Mouse (Mus musculus) embryonic facial prominence, embryonic 13.5 days (tissue): ENCODE data around the gene Rpa1. TPM values are rescaled to one million over a fixed set of nuclear protein-coding genes. Genes with fewer than 3 reads are reported as not detected.
A peak's percentile ranks its signal among the peaks of the same experiment; 100 is the strongest.
"Not testable (repeated sequence)": the region's sequence is repeated elsewhere in the genome, so short reads cannot be mapped to it uniquely, and the experiment has no call there.

ENCODE experiments used
- ATAC-seq: fragments of 200-750 bp; cut with Nextera tagmentation; 2 replicates; pipeline ENCODE4 v1.8.0; 2017; ENCODE audit warnings: low read depth; ENCODE audit not compliant: insufficient number of reproducible peaks, insufficient read depth, low FRiP score, low TSS enrichment
- H3K27ac ChIP-seq: fragments of 300-500 bp; sonication (generic); 2 replicates; pipeline ENCODE4 v1.5.1; 2015; ENCODE audit warnings: moderate library complexity, mild to moderate bottlenecking, inconsistent platforms
- H3K27me3 ChIP-seq: fragments of 300-500 bp; sonication (generic); 2 replicates; pipeline ENCODE4 v1.6.1; 2015; ENCODE audit warnings: mild to moderate bottlenecking, inconsistent platforms
- H3K36me3 ChIP-seq: fragments of 300-500 bp; sonication (generic); 2 replicates; pipeline ENCODE4 v1.6.1; 2015; ENCODE audit warnings: mild to moderate bottlenecking, inconsistent platforms
- H3K4me1 ChIP-seq: fragments of 300-500 bp; sonication (generic); 2 replicates; pipeline ENCODE4 v1.6.1; 2015; ENCODE audit warnings: inconsistent platforms
- H3K4me2 ChIP-seq: fragments of 300-500 bp; sonication (generic); 2 replicates; pipeline ENCODE4 v1.6.1; 2015; ENCODE audit warnings: moderate library complexity, mild to moderate bottlenecking, inconsistent platforms
- H3K4me3 ChIP-seq: fragments of 300-500 bp; sonication (generic); 2 replicates; pipeline ENCODE4 v1.5.1; 2015; ENCODE audit warnings: mild to moderate bottlenecking, inconsistent platforms
- H3K9ac ChIP-seq: fragments of 300-500 bp; sonication (generic); 2 replicates; pipeline ENCODE4 v1.6.1; 2015; ENCODE audit warnings: mild to moderate bottlenecking, inconsistent platforms
- H3K9me3 ChIP-seq: fragments of 300-500 bp; sonication (generic); 2 replicates; pipeline ENCODE4 v1.6.1; 2016; ENCODE audit warnings: inconsistent platforms
- WGBS: fragments of 180-500 bp; shearing (Covaris S2); methylation state at CpG from one replicate; pipeline ENCODE4 v1.1.7; 2015; ENCODE audit warnings: mixed read lengths; 5-methylcytosine and 5-hydroxymethylcytosine counted together
- polyA plus RNA-seq: library from polyadenylated mRNA; unstranded; fragments of >200 nt; fragmentation: Nextera tagmentation; extraction: Ambion mirVana; gene quantifications from 2 replicates; pipeline ENCODE4 v1.2.1, GENCODE M21; 2015

The Rpa1 gene
- polyA plus RNA-seq, 1 experiment from 2014 or later = 120 TPM

GRCm38 (mm10) chr11:75294862-75295261 lies 53.3 kb downstream of the Rpa1 start:
- H3K36me3 ChIP-seq = peaks cover 8% of the 10 kb centered on the region
- no peak overlapping the region for H3K27ac ChIP-seq
- 77% methylated on average over 9 of the region's 9 CpGs for WGBS
- H3K27me3 ChIP-seq = peaks cover 42% of the 10 kb centered on the region
- H3K4me3 ChIP-seq = no peak overlapping the region
- no peaks in the 10 kb centered on the region for H3K9me3 ChIP-seq
- H3K9ac ChIP-seq = no peak overlapping the region
- no peak for ATAC-seq
- no peak overlapping the region for H3K4me2 ChIP-seq
- H3K4me1 ChIP-seq = peaks cover 41% of the 10 kb centered on the region

DNA sequence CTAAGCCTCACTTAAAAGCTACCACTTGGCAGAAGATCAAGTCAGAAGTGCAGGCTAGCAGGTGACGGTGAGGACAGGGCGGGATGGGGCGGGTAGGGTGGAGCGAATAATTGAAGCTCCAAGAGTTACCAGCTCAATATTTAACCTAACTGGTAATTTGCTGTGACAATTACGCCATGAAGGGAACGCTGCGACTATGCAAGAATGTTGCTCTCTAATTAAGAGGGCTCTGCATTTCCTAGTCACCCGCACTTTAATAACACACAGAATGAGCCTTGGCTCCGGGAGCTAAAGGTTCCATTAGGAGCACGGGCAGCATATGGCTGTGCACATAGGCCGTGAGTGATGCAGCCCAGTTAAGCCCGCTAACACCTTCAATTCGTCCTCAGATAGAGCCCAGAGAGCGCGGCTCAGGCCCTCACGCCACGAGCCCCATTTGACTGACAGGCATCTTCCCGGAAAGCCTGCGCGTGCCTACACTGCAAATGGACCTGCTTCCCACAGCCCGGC lies 54.2 kb downstream of the Rpa1 start:
- no peak overlapping the region for H3K4me2 ChIP-seq
- ATAC-seq = no peak
- H3K27me3 ChIP-seq = peaks cover 42% of the 10 kb centered on the region
- WGBS = 48% methylated on average over 21 of the region's 21 CpGs
- H3K36me3 ChIP-seq = no peaks in the 10 kb centered on the region
- no peak overlapping the region for H3K9ac ChIP-seq
- H3K4me1 ChIP-seq = peaks cover 46% of the 10 kb centered on the region
- H3K4me3 ChIP-seq = no peak overlapping the region
- H3K27ac ChIP-seq = no peak overlapping the region
- no peaks in the 10 kb centered on the region for H3K9me3 ChIP-seq

GRCm38 (mm10) chr11:75292281-75292680 lies 55.8 kb downstream of the Rpa1 start:
- 78% methylated on average over 7 of the region's 7 CpGs for WGBS
- H3K4me2 ChIP-seq = 0 out of 2 replicates have a peak overlapping the region, but pooled peaks have one; percentile 50
- no peak overlapping the region for H3K4me3 ChIP-seq
- ATAC-seq = no peak
- no peaks in the 10 kb centered on the region for H3K36me3 ChIP-seq
- no peak overlapping the region for H3K9ac ChIP-seq
- H3K27me3 ChIP-seq = peaks cover 42% of the 10 kb centered on the region
- H3K4me1 ChIP-seq = peaks cover 47% of the 10 kb centered on the region
- H3K9me3 ChIP-seq = no peaks in the 10 kb centered on the region
- H3K27ac ChIP-seq = no peak overlapping the region

GRCm38 (mm10) chr11:75291389-75292215 lies 56.5 kb downstream of the Rpa1 start:
- Histone ChIP-seq H3K9ac (peak overlapping the region; percentile 40), H3K27me3 (peaks cover 42% of the 10 kb centered on the region), H3K9me3 (no peaks in the 10 kb centered on the region), H3K4me1 (peaks cover 47% of the 10 kb centered on the region), H3K27ac (no peak overlapping the region), H3K36me3 (no peaks in the 10 kb centered on the region), H3K4me3 (peak overlapping the region; percentile 22), H3K4me2 (peak overlapping the region; percentile 50)
- ATAC-seq = no peak
- WGBS = 20% methylated on average over 25 of the region's 25 CpGs

DNA sequence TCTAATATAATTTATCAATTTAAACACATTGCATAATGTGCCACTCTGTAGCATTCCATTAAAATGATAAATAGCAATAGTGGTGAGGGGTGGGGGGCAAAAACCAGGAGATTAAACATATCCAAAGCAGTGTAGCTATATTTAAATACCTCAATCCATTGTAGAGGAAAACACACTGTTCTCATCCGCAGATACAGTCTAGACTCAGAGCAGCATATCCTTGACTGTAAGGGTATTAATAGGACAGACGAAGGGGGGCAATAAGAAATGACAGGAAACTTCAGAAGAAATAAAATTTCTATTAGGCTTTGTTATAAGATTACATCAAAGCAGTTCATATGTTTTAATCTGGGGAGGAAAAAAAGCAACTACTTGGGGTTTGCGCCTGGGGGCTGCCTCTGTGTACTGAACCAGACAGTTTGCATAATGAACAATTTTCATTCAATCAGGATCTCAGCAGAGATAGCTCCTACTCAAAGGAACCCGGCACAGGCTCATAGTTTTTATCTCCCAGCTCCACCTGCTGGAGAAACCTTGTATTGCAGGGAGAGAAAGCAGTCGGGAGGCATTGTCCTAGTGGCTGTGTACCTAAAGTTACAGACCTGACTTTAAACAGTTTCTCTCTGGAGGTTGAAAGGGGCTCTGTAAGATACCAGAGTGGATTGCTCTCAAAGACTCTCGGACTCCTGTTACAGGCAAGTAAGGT lies 57.4 kb downstream of the Rpa1 start:
- H3K4me3 ChIP-seq = peak overlapping the region; percentile 22
- H3K4me2 ChIP-seq = peak overlapping the region; percentile 50
- peaks cover 47% of the 10 kb centered on the region for H3K4me1 ChIP-seq
- H3K27ac ChIP-seq = no peak overlapping the region; the same call in 1 of the 2 replicates
- H3K9me3 ChIP-seq = no peaks in the 10 kb centered on the region
- 14% methylated on average over 6 of the region's 6 CpGs for WGBS
- H3K27me3 ChIP-seq = peaks cover 42% of the 10 kb centered on the region
- H3K36me3 ChIP-seq = no peaks in the 10 kb centered on the region
- 0 out of 2 replicates have a peak, but pooled peaks have one; percentile 67 for ATAC-seq
- H3K9ac ChIP-seq = peak overlapping the region; percentile 40; the same call in 1 of the 2 replicates

GRCm38 (mm10) chr11:75289120-75289519 lies 59.0 kb downstream of the Rpa1 start:
- Histone ChIP-seq H3K4me1 (peaks cover 44% of the 10 kb centered on the region), H3K36me3 (no peaks in the 10 kb centered on the region), H3K9me3 (no peaks in the 10 kb centered on the region), H3K4me2 (no peak overlapping the region), H3K27me3 (peaks cover 32% of the 10 kb centered on the region), H3K27ac (peak overlapping the region; percentile 60), H3K9ac (no peak overlapping the region), H3K4me3 (no peak overlapping the region)
- ATAC-seq = no peak
- 58% methylated on average over 2 of the region's 2 CpGs for WGBS

- Histone ChIP-seq H3K36me3 (no peaks in the 10 kb centered on the region), H3K27ac (no peak overlapping the region), H3K4me1 (peaks cover 40% of the 10 kb centered on the region), H3K4me2 (no peak overlapping the region), H3K4me3 (no peak overlapping the region), H3K9me3 (no peaks in the 10 kb centered on the region), H3K9ac (no peak overlapping the region), H3K27me3 (peaks cover 28% of the 10 kb centered on the region)
- ATAC-seq = no peak
- WGBS = 85% methylated on average over 8 of the region's 8 CpGs
Measured at GRCm38 (mm10) chr11:75288517-75288916, 59.6 kb downstream of the Rpa1 start.

- Histone ChIP-seq H3K4me2 (no peak overlapping the region), H3K9ac (no peak overlapping the region), H3K27me3 (peaks cover 28% of the 10 kb centered on the region), H3K36me3 (no peaks in the 10 kb centered on the region), H3K27ac (no peak overlapping the region), H3K4me1 (peaks cover 42% of the 10 kb centered on the region), H3K4me3 (no peak overlapping the region), H3K9me3 (no peaks in the 10 kb centered on the region)
- ATAC-seq = no peak
- WGBS = 64% methylated on average over 10 of the region's 10 CpGs
Measured at GRCm38 (mm10) chr11:75287940-75288339, 60.2 kb downstream of the Rpa1 start.

DNA sequence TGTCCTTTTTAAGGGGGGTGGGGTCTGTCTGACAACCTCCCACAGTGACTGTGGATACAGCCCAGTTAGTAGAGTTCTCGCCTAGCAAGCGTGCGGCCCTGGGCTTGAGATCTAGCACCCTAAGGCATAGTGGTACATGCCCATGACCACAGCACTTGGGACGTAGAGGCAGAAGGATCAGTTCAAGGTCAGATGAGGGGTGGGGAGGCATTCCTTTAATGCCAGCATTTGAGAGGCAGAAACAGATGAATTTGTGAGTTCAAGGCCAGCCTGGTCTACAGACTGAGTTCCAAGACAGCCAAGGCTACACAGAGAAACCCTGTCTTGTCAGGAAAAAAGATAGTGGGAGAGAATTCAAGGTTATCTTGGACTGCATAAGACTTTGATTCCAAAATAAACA lies 61.3 kb downstream of the Rpa1 start:
- H3K4me1 ChIP-seq = peaks cover 45% of the 10 kb centered on the region
- H3K36me3 ChIP-seq = no peaks in the 10 kb centered on the region
- no peak overlapping the region for H3K9ac ChIP-seq
- no peak overlapping the region for H3K4me3 ChIP-seq
- no peaks in the 10 kb centered on the region for H3K9me3 ChIP-seq
- H3K27me3 ChIP-seq = peaks cover 28% of the 10 kb centered on the region
- no peak overlapping the region for H3K27ac ChIP-seq
- 85% methylated on average over 4 of the region's 4 CpGs for WGBS
- ATAC-seq = no peak
- no peak overlapping the region for H3K4me2 ChIP-seq

- WGBS = 45% methylated on average over 4 of the region's 4 CpGs
- no peak overlapping the region for H3K9ac ChIP-seq
- H3K4me2 ChIP-seq = no peak overlapping the region
- H3K4me3 ChIP-seq = no peak overlapping the region
- ATAC-seq = no peak
- no peaks in the 10 kb centered on the region for H3K36me3 ChIP-seq
- H3K9me3 ChIP-seq = no peaks in the 10 kb centered on the region
- H3K27ac ChIP-seq = no peak overlapping the region
- peaks cover 31% of the 10 kb centered on the region for H3K27me3 ChIP-seq
- peaks cover 45% of the 10 kb centered on the region for H3K4me1 ChIP-seq
Measured at GRCm38 (mm10) chr11:75285893-75286467, 62.1 kb downstream of the Rpa1 start.

GRCm38 (mm10) chr11:75283784-75284183 lies 64.3 kb downstream of the Rpa1 start:
- not testable (repeated sequence) for H3K9me3 ChIP-seq, H3K36me3 ChIP-seq, ATAC-seq, H3K9ac ChIP-seq, H3K27ac ChIP-seq, H3K4me2 ChIP-seq, H3K4me3 ChIP-seq
- WGBS = 65% methylated on average over 3 of the region's 3 CpGs
- Histone ChIP-seq H3K4me1 (peaks cover 53% of the 10 kb centered on the region), H3K27me3 (peaks cover 49% of the 10 kb centered on the region)
